Mouse (Mus musculus) urinary bladder, postnatal 14 days (tissue): Measurements from ENCODE around the gene Ppp3r2.
A peak's percentile ranks its signal among the peaks of the same experiment; 100 is the strongest.

Experiments used
- DNase-seq: peaks from one replicate; pipeline ENCODE4 v3.0.0; 2021; ENCODE audit warnings: low spot score

Ppp3r2 gene

GRCm38 (mm10) chr4:49681812-49682211 is at the start of gene Ppp3r2:
Ppp3r2 (minus strand) TSS chr4:49682024.
- no peak for DNase-seq

DNA sequence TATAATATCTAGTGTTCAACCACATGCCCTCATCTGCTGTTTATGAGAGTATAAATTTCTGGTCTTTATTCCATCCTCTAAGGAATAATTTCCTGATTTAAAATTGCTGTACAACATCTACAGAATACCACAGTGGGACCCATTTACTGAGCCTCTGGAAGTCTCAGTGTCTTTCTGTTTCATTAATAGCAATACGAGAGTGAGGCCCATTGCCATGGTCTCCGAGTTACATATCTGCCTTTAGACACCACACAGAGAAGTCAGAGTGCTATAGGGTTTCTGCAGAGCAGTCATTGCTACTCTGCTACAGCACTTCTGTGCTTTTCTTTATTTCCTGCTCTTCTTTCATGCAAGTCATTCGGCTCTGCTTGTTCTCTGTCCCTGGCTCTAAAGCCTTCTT is 47.5 kb upstream of the Ppp3r2 start:
- DNase-seq = no peak

DNA sequence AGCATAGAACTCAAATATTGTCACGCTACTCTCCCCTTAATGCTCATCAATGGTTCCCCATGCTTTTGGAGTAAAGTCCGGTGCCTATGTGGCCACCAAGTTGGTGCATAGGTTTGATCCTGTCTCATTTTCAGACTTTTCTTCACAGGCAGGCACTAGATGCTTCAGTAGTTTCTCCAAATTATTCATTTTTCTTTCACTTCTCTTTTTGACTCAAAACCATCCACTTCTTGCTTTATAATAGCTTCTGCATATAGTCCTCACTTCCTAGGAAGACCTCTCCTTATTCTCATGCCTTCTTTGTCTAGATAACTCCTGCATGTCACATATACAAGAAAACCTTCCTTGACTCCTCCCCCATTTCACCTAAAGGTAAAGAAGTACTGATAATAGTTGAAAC is 42.1 kb upstream of the Ppp3r2 start:
- DNase-seq = no peak

DNA sequence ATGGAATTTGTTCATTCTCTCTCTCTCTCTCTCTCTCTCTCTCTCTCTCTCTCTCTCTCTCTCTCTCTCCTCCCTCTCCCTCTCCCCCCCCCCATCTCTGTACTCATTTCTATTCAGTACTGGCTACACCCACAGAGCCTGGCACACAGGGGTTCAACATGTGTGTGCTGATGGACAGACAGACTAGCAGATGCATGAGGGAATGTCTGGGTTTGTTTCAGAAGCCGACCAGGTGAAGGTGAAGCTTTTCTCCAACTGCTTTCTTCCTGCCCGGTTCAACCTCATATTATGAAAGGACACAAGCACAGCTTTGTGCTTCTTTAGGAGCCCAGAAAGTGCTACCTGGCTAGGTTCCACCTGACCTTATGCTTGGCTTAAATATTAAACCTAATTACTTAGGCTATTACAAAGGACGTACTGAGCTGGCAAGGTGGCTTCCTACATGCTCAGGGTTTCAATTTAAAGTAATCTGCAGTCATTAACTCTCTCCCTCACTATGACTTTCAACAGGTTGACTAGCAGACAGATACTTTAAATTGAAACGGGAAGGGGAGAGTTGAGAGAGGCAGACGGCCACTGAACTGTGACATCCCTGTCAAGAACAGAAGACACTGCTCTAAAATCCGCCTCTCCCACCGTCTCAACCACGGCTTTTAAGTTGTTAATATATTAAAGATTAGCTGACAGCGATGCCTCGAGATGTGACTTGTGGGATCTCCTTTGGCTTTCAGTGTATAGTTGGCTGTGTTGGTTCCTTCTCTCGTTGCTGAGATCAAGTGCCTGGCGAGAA is 9.8 kb upstream of the Ppp3r2 start:
- DNase-seq = no peak

- peak; percentile 31 for DNase-seq
Measured at GRCm38 (mm10) chr4:49688594-49689288, 6.9 kb upstream of the Ppp3r2 start.

GRCm38 (mm10) chr4:49680171-49680875 is 1.5 kb downstream of the Ppp3r2 start:
- no peak for DNase-seq

GRCm38 (mm10) chr4:49676790-49677189 is 5.0 kb downstream of the Ppp3r2 start:
- DNase-seq = no peak

- DNase-seq = no peak
Measured at GRCm38 (mm10) chr4:49676071-49676470, 5.8 kb downstream of the Ppp3r2 start.

DNA sequence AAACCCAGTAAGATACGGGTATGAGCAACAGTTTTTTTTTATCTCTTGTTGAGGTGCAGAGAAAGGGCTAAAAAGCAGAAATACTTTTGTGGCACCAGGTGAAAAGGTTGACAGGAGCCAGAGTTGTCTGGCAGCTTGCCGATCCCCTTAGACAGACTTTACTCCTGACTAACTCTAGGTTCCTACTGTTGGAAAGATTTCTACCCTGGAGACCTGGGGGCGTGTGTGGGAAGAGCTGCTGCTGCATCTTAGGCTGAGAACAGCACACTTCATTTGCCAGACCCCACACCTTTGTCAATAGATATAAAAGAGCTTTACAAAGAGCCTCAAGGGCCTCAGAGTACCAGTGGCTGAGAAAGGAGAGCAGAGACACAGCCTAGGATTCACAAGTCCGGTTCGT is 17.0 kb downstream of the Ppp3r2 start:
- no peak for DNase-seq

- no peak for DNase-seq
Measured at GRCm38 (mm10) chr4:49662231-49662630, 19.6 kb downstream of the Ppp3r2 start.

- DNase-seq = no peak
Measured at GRCm38 (mm10) chr4:49661664-49662063, 20.2 kb downstream of the Ppp3r2 start.

DNA sequence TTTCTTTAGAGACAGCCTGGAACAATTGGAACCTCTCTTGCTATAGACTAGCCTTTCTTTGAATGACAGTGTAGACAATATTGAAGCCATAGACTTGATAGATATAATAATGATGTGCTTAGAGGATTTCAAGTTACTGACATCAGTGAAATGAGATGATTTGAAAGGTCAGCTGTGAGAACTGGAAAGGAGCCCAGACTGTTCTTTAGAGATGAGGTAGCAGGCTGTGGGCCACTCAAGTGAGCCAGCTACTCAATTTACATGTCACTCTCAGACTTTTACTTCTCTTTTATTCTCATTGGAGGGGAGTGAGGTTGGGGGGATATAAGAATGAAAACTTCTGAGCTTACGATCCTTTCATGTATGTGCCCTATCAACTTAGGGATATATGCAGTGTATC is 22.4 kb downstream of the Ppp3r2 start:
- no peak for DNase-seq

DNA sequence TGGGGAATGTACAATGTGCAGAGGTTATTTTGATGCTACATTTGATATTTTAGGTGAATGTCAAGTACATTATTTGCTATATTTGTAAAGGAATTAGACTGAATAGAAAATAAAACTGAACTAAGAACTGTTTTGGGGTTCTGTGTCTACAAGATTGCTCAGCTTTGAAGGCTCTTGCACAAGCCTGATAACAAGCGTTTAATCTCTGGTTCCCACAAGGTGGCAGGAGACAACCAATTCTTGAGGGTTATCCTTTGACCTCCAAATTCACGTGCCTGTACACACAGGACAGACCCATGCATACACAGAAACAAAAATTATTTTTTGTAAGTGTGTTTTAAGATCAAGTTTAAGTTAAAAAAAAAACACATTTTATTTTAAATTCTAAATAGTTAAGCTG is 41.9 kb downstream of the Ppp3r2 start:
- no peak for DNase-seq

- DNase-seq = no peak
Measured at GRCm38 (mm10) chr4:49637821-49638220, 44.0 kb downstream of the Ppp3r2 start.

DNA sequence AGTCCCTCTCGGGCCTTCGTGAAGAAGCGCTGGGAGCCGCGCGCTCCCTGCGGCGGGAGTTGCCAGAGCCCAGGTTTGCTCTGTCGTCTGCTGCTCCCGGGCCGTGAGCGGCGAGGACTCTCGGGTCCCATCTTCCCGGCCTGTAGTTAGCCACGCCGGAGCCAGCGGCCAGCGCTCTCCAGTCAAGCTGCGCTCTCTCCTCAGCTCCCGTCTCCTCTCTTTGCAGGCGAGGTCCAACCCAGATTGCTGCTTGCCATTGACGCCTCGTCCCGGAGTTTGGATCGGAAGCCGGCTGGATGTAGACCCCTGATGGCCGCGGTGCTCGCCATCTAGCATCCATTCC is 49.7 kb downstream of the Ppp3r2 start:
- no peak for DNase-seq

- DNase-seq = peak; percentile 96
Measured at GRCm38 (mm10) chr4:49631319-49632138, 50.3 kb downstream of the Ppp3r2 start, which contains the start of gene Rnf20. Rnf20 (plus strand) TSS chr4:49632006.

GRCm38 (mm10) chr4:49628941-49629340 is 52.9 kb downstream of the Ppp3r2 start:
- DNase-seq = no peak
